Mouse (Mus musculus): Measurements from ENCODE around the gene Erf. TPM values are rescaled to one million over a fixed set of nuclear protein-coding genes. Genes with fewer than 3 reads are reported as not detected.

Gene Erf
- polyA plus RNA-seq, 1 experiment from 2014 or later = 10.3 TPM

- Histone ChIP-seq H3K4me2 (replicated peaks; ENCODE audit: low read depth, low read length) (no peak overlapping the region), H3K27ac (ENCODE audit: low read length) (no peak overlapping the region), H3K4me1 (ENCODE audit: insufficient read depth, low read depth, low read length) (no peaks in the 10 kb centered on the region), H3K4me3 (ENCODE audit: low read depth, low read length) (no peak overlapping the region), H3K9ac (replicated peaks; ENCODE audit: low read depth) (0 out of 2 replicates have a peak overlapping the region, but pooled peaks have one; percentile 3), H3K27me3 (replicated peaks; ENCODE audit: insufficient read depth, low read length) (no peaks in the 10 kb centered on the region), H3K36me3 (ENCODE audit: insufficient read depth, low read length) (no peaks in the 10 kb centered on the region), H3K9me3 (ENCODE audit: low read length) (no peaks in the 10 kb centered on the region)
- peak; percentile 41 for ATAC-seq
- TF ChIP-seq CTCF (IDR thresholded peaks at IDR 0.05) = no peak
- TF ChIP-seq EP300 (IDR thresholded peaks at IDR 0.05) = no peak
- DNase-seq (ENCODE audit: low spot score) = peak; percentile 48
- 67% methylated on average over 15 of the region's 16 CpGs for WGBS
Measured at GRCm38 (mm10) chr7:25205355-25206093, 45.0 kb downstream of the Erf start.

GRCm38 (mm10) chr7:25203624-25204023 lies 46.9 kb downstream of the Erf start:
- no peak for ATAC-seq

GRCm38 (mm10) chr7:25197384-25198018 lies 53.1 kb downstream of the Erf start:
- Histone ChIP-seq H3K4me1 (ENCODE audit: insufficient read depth, low read depth, low read length) (no peaks in the 10 kb centered on the region), H3K4me3 (ENCODE audit: low read depth, low read length) (no peak overlapping the region), H3K9me3 (ENCODE audit: low read length) (no peaks in the 10 kb centered on the region), H3K36me3 (ENCODE audit: insufficient read depth, low read length) (no peaks in the 10 kb centered on the region), H3K9ac (replicated peaks; ENCODE audit: low read depth) (no peak overlapping the region), H3K27me3 (replicated peaks; ENCODE audit: insufficient read depth, low read length) (no peaks in the 10 kb centered on the region), H3K27ac (ENCODE audit: low read length) (no peak overlapping the region), H3K4me2 (replicated peaks; ENCODE audit: low read depth, low read length) (no peak overlapping the region)
- ATAC-seq (peak; percentile 97), DNase-seq (ENCODE audit: low spot score) (peak; percentile 91)
- TF ChIP-seq EP300 (IDR thresholded peaks at IDR 0.05) (peak; percentile 91), CTCF (IDR thresholded peaks at IDR 0.05) (no peak)
- WGBS = 30% methylated on average over 10 of the region's 10 CpGs

More at GRCm38 (mm10) chr7:25203624-25204023, 46.9 kb downstream of the Erf start:
- Histone ChIP-seq H3K9me3 (ENCODE audit: low read length) (no peaks in the 10 kb centered on the region), H3K4me3 (ENCODE audit: low read depth, low read length) (no peak overlapping the region), H3K4me2 (replicated peaks; ENCODE audit: low read depth, low read length) (no peak overlapping the region), H3K27ac (ENCODE audit: low read length) (no peak overlapping the region), H3K36me3 (ENCODE audit: insufficient read depth, low read length) (no peaks in the 10 kb centered on the region), H3K9ac (replicated peaks; ENCODE audit: low read depth) (no peak overlapping the region), H3K27me3 (replicated peaks; ENCODE audit: insufficient read depth, low read length) (no peaks in the 10 kb centered on the region), H3K4me1 (ENCODE audit: insufficient read depth, low read depth, low read length) (no peaks in the 10 kb centered on the region)
- no peak for DNase-seq (ENCODE audit: low spot score)
- TF ChIP-seq EP300 (IDR thresholded peaks at IDR 0.05) = no peak
- no peak for TF ChIP-seq CTCF (IDR thresholded peaks at IDR 0.05)
- WGBS = 89% methylated on average over 20 of the region's 20 CpGs

- H3K4me1 ChIP-seq (ENCODE audit: insufficient read depth, low read depth, low read length) = no peaks in the 10 kb centered on the region
- no peaks in the 10 kb centered on the region for H3K27me3 ChIP-seq (replicated peaks; ENCODE audit: insufficient read depth, low read length)
- no peak overlapping the region for H3K4me3 ChIP-seq (ENCODE audit: low read depth, low read length)
- WGBS = 71% methylated on average over 9 of the region's 9 CpGs
- no peaks in the 10 kb centered on the region for H3K36me3 ChIP-seq (ENCODE audit: insufficient read depth, low read length)
- no peaks in the 10 kb centered on the region for H3K9me3 ChIP-seq (ENCODE audit: low read length)
- no peak for DNase-seq (ENCODE audit: low spot score)
- TF ChIP-seq EP300 (IDR thresholded peaks at IDR 0.05) (no peak), CTCF (IDR thresholded peaks at IDR 0.05) (no peak)
- no peak overlapping the region for H3K9ac ChIP-seq (replicated peaks; ENCODE audit: low read depth)
- H3K4me2 ChIP-seq (replicated peaks; ENCODE audit: low read depth, low read length) = no peak overlapping the region
- H3K27ac ChIP-seq (ENCODE audit: low read length) = no peak overlapping the region
- no peak for ATAC-seq
Measured at GRCm38 (mm10) chr7:25196107-25196506, 54.5 kb downstream of the Erf start.

DNA sequence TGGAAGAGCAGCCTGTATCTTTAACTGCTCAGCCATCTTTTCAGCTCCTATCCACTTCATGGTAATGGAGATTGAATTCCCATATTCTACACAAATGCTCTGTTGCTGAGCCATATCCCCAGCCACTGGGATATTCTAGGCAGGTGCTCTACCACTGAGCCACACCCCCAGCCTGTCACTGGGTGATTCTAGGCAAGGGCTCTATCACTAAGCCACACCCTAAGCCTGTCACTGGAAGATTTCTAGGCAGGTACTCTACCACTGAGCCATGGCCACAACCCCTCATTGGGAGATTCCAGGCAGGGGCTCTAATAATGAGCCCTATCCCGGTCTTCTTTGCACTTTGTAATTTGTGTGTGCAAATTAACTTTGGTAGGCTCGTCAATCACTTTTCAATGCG lies 55.4 kb downstream of the Erf start:
- no peak for ATAC-seq
- no peak for TF ChIP-seq CTCF (IDR thresholded peaks at IDR 0.05)
- no peak for TF ChIP-seq EP300 (IDR thresholded peaks at IDR 0.05)
- Histone ChIP-seq H3K9me3 (ENCODE audit: low read length) (no peaks in the 10 kb centered on the region), H3K4me2 (replicated peaks; ENCODE audit: low read depth, low read length) (no peak overlapping the region), H3K27me3 (replicated peaks; ENCODE audit: insufficient read depth, low read length) (no peaks in the 10 kb centered on the region), H3K4me3 (ENCODE audit: low read depth, low read length) (no peak overlapping the region), H3K4me1 (ENCODE audit: insufficient read depth, low read depth, low read length) (no peaks in the 10 kb centered on the region), H3K27ac (ENCODE audit: low read length) (no peak overlapping the region), H3K36me3 (ENCODE audit: insufficient read depth, low read length) (no peaks in the 10 kb centered on the region), H3K9ac (replicated peaks; ENCODE audit: low read depth) (no peak overlapping the region)
- DNase-seq (ENCODE audit: low spot score) = no peak
- WGBS = 75% methylated on average over 3 of the region's 3 CpGs

Small RNAs within 50 kb of the gene (microRNA-seq; reads per million reads assigned to microRNA genes)
- gene Mir7048 = not detected

Other genes with a start within 250 kb of the Erf start
- 0.57 and 0.73 TPM in 2 replicates for gene Atp1a3, start 244.8 kb downstream of the Erf start, polyA plus RNA-seq (2015; fragmentation: Nextera tagmentation; extraction: Ambion mirVana)
- gene Grik5, start 178.4 kb downstream of the Erf start, polyA plus RNA-seq (2015; fragmentation: Nextera tagmentation; extraction: Ambion mirVana) = 1.9 and 2.9 TPM in 2 replicates
- gene Zfp574, start 178.2 kb downstream of the Erf start, polyA plus RNA-seq (2015; fragmentation: Nextera tagmentation; extraction: Ambion mirVana) = 19.8 and 20.1 TPM in 2 replicates
- 0.98 and 1.4 TPM in 2 replicates for gene Pou2f2, start 71.0 kb downstream of the Erf start, polyA plus RNA-seq (2015; fragmentation: Nextera tagmentation; extraction: Ambion mirVana)
- gene Dedd2, start 30.1 kb downstream of the Erf start, polyA plus RNA-seq (2015; fragmentation: Nextera tagmentation; extraction: Ambion mirVana) = 15.9 and 18.2 TPM in 2 replicates
- 1.6 and 2.2 TPM in 2 replicates for gene Zfp526, start 29.3 kb downstream of the Erf start, polyA plus RNA-seq (2015; fragmentation: Nextera tagmentation; extraction: Ambion mirVana)
- 6.7 and 6.8 TPM in 2 replicates for gene Gsk3a, start 12.9 kb downstream of the Erf start, polyA plus RNA-seq (2015; fragmentation: Nextera tagmentation; extraction: Ambion mirVana)
- 26.5 and 31.9 TPM in 2 replicates for gene Cic, start 16.9 kb upstream of the Erf start, polyA plus RNA-seq (2015; fragmentation: Nextera tagmentation; extraction: Ambion mirVana)
- gene Pafah1b3, start 47.2 kb upstream of the Erf start, polyA plus RNA-seq (2015; fragmentation: Nextera tagmentation; extraction: Ambion mirVana) = 83.8 and 87.1 TPM in 2 replicates
- not detected in 2 replicates for gene Prr19, start 50.6 kb upstream of the Erf start, polyA plus RNA-seq (2015; fragmentation: Nextera tagmentation; extraction: Ambion mirVana)
- gene Tmem145, start 55.3 kb upstream of the Erf start, polyA plus RNA-seq (2015; fragmentation: Nextera tagmentation; extraction: Ambion mirVana) = 0.08 TPM in 1 of 2 replicates, not detected in the other
- 5.6 and 6.3 TPM in 2 replicates for gene Megf8, start 66.4 kb upstream of the Erf start, polyA plus RNA-seq (2015; fragmentation: Nextera tagmentation; extraction: Ambion mirVana)
- not detected in 2 replicates for gene Cnfn, start 119.0 kb upstream of the Erf start, polyA plus RNA-seq (2015; fragmentation: Nextera tagmentation; extraction: Ambion mirVana)
- gene Lipe, start 147.9 kb upstream of the Erf start, polyA plus RNA-seq (2015; fragmentation: Nextera tagmentation; extraction: Ambion mirVana) = 19.8 and 21.4 TPM in 2 replicates
- 31.9 and 38.1 TPM in 2 replicates for gene Cxcl17, start 162.1 kb upstream of the Erf start, polyA plus RNA-seq (2015; fragmentation: Nextera tagmentation; extraction: Ambion mirVana)
- 21.7 and 23.5 TPM in 2 replicates for gene Ceacam1, start 226.8 kb upstream of the Erf start, polyA plus RNA-seq (2015; fragmentation: Nextera tagmentation; extraction: Ambion mirVana)